Mouse (Mus musculus) embryonic stem cell, embryonic (primary cell): Measurements from ENCODE around the gene Abl2.

Experiments
- CTCF ChIA-PET, 4 experiments: fragments of 300-600 bp in 2 of 4; fragments of 350-600 bp in 2 of 4; sonication (Branson Sonifier 250); formaldehyde crosslinking; loops; one replicate each; lab custom pipeline; 2022; ENCODE audit warnings: inconsistent platforms in 2 of 4; lab: Charles Lee
- POLR2A ChIA-PET, 4 experiments: fragments of 300-600 bp in 2 of 4; fragments of 350-600 bp in 2 of 4; sonication (Branson Sonifier 250); formaldehyde crosslinking; loops; one replicate each; lab custom pipeline; 2022; ENCODE audit warnings: antibody characterized with exemption in 4 of 4, inconsistent platforms in 1 of 4; lab: Charles Lee

The Abl2 gene

DNA sequence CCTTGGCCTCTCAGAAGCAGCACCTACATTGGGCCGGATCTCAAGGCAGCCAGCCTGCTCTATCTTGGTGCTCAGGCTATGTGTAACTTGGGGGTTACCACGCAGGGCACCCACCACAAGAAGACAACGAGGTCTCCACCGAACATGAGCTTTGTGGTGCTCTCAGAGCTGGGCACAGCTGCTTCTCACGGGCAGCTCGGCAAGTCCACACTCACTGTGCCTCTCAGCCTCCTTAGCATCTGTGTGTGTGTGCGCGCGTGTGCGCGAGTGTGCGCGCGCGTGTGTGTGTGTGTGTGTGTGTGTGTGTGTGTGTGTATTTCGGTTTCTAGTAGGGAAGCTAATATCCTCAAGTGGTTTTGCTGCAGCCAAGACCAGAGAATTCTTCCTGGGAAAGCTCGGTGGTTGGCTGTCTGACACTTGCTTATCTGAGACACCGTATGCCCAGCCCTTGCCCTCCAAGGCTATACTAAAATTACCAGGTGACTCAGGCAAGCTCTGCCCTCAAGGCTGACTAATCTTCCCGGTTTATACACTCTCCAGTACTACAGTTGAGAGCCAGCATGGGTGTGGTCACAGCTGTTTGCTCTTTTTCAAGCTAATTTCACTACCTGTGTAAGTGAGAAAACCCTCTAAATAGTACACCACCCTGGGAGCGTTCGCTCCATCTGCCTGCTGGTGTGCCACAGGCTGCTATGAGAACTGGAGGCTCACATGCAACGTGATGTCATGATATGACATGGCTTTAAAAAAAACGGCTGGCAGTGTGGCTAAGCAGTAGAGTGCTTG is 108.7 kb downstream of the Abl2 start:
- ChIA-PET POLR2A (interaction anchor here (0.5 to 5.7 kb wide), 20 partner anchors 9 to 310 kb away, joined by 3 to 67 read pairs (median 4); partner anchors contain the start of gene Abl2 (in 1 of the 4)), CTCF (interaction anchor here in 3 of 4 experiments (0.5 to 1.3 kb wide), 6 partner anchors 9 to 410 kb away, joined by 3 to 5 read pairs (median 4); no protein-coding TSS in a partner anchor)

DNA sequence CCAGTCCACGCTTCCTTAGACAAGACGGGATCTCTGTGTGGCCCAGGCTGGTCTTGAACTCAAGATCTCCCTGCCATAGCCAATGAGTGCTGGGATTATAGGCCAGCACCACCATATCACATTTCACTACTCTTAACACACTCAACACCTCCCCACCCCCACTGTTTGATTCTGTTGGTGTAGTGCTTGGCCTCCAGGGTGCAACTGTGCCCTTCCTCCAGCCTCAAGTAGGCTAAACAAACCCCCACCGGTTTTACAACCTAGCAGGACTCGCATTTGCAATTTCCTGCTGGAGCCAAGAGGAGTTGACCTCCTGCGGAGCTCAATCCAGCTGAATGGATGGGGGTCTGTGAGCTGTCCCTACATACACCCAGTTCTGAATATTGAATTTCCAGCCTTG is 110.0 kb downstream of the Abl2 start:
- ChIA-PET POLR2A (interaction anchor here in 2 of 4 experiments (0.8 to 5.7 kb wide), 12 partner anchors 9 to 104 kb away, joined by 3 to 67 read pairs (median 4); no protein-coding TSS in a partner anchor), CTCF (interaction anchor here in 2 of 4 experiments (0.6 to 1.3 kb wide), 6 partner anchors 12 to 396 kb away, joined by 3 to 5 read pairs (median 4); no protein-coding TSS in a partner anchor)

DNA sequence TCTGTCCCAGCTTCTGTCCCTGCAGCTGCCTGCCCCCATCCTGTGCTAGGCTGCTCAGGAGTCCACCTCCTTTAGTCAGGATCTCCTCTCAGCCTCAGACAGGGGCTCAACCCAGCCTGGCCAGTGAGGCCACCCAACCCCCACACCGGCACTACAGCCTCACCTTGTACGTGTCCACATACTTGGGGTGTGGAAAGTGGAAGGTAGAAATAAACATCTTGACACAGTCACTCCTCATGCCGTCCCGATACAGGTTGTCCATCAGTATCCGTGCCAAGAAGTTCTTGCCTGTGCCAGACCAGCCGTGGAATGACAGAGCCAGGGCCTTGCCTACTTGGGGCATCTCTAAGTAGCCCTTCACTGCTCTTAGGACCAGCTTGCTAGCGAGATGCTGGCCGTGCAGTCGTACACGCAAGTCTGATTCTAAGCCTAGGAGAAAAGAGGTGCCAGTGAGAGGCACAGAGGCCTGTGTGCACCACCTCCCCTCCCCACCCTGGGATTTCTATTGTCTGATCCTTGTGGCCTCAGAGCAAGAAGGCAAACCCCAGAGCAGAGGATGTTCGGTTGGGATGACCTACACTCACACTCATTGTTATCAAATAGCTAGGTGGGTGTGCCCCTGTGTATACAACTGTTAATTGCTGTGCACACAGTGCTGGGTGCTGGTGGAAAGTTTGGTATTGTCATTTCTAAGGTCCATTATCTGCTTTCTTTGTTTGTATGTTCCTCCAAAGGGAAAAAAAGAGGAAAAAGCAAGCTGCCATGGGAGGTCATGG is 110.8 kb downstream of the Abl2 start:
- ChIA-PET POLR2A (interaction anchor here in 3 of 4 experiments (0.5 to 5.7 kb wide), 22 partner anchors 9 to 696 kb away, joined by 3 to 67 read pairs (median 3); partner anchors contain the start of gene Cep350 (in 1 of the 3)), CTCF (interaction anchor here in 3 of 4 experiments (0.5 to 1.3 kb wide), 9 partner anchors 11 to 202 kb away, joined by 3 to 5 read pairs (median 4); no protein-coding TSS in a partner anchor)

DNA sequence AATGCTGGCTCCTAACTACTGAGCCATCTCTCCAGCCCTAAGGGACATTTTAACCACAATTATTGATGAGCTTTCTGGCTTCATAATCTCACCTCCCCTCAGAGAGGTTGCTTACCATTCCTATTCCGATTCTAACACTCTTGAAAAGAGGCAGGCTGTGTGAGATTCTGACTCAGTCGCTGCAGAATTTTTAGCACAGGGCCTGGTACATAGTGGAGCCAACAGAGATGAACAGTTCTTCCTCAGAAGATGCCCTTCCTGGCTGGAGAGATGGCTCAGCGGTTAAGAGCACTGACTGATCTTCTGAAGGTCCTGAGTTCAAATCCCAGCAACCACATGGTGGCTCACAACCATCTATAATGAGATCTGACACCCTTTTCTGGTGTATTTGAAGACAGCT is 113.3 kb downstream of the Abl2 start:
- ChIA-PET CTCF (no interaction called here), POLR2A (no interaction called here)

DNA sequence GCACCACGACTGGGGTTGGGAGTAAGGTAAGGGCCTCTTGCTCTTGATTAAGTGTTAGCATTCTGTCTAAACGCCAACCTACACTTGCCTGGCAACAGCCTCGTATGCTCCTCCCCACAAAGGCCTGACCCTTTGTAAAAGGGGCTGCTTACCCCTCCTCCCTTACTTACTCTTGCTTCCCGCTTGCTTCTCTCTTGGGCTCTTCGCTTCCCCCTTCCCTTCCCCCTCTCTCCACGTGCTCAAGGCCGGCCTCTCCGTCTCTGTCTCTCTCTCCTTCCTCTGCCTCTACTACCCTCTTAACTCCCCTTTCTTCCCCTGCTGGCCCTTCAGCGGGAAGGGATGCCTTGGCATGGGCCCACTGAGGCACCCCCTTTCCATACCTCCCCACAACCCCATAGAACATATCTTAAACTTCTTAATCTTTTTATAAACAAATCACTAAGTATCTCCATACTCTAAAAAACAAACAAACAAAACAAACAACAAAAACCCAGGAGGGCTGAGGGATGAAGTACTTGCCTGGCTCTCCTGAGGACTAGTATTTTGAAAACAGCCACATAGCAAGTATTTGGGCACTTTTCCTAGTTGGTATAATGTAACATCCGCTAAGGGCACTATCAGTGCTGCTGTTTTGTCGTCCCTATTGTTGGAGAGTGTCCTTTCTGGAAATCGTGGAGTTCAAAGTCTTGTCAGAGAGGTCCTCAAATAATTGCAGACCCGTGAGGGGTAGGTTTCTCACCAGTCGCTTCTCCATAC is 114.3 kb downstream of the Abl2 start:
- POLR2A ChIA-PET: interaction anchor here in 1 of 4 experiments (1.7 kb wide), 1 partner anchor 24 kb away, joined by 3 read pairs; no protein-coding TSS in a partner anchor

DNA sequence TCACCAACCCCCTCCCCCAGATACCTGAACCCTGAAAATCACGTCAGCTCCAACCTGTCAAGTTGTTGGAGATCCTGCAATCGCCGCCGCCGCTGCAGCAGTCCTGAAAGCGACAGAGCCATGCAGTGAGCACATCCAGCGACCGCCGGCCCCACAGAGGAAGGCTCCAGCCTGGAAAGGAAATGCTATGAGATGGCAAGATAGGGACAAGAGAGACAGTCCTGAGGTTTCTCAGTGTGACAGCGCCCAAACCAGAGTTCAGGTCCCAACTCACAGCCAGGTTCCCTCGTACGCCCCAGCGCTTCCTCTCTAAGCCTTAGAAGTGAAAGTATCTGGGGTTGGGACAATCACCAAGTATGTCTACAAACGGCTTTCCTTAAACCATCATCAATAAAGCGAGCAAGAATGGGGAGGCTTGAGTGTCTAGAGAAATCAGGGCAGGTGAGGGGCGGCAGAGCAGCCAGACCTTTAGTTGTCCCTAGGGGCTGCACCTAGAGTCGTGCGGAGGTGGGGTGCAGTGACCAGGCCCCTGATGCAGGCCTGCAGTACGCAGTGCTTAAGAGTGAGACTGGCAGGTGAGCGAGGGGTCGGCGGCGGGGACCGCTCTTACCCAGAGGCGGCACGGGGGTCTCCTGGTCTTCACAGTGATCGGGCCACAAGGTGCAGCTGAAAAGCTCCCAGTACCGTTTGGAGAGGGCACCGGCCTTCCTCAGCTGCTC is 115.0 kb downstream of the Abl2 start:
- ChIA-PET CTCF (interaction anchor here in 2 of 4 experiments (1.1 to 1.5 kb wide), 2 partner anchors 42 to 43 kb away, joined by 3 to 4 read pairs; no protein-coding TSS in a partner anchor), POLR2A (interaction anchor here in 2 of 4 experiments (1.5 to 1.7 kb wide), 4 partner anchors 10 to 25 kb away, joined by 3 to 6 read pairs (median 4); no protein-coding TSS in a partner anchor)

More for the DNA sequence above, 114.3 kb downstream of the Abl2 start:
- CTCF ChIA-PET: no interaction called here

DNA sequence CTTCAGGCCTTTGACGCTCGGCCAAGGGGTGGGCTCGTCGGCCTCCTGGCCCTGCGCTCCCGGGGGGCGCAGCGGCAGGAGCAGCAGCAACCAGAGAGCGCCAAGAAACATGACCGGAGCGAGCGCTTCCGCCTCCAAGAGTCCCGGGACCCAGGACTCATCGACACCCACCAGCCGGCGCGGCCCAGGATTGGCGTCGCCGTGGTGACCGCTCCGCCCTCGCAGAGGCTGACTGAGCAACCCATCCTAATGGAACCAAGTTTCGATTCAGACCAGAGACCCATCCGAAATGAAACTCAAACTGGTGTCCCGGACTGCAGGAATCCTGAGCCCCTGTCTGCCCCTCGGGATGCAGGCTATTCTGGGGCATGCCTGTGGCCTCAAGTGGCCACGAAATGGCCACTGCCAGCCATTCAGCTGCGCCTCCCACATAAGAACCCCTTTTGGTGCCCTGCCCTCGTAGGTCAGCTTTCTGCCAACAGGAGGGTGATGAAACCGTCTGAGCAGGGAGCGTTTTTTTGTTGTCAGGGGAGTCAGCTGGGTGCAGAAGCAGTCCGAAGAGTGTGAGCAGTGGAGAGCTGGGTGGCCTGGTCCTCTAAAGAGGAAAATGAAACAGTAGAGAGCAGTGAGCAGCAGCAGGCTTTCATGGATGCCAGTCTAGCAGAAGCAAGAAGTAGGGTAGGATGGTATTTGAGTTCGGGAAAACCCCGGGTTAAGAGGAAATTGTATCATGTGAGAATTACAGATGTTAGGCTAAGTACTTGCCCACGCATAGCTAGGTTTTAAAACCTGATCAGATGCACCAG is 115.8 kb downstream of the Abl2 start, which contains the start of gene Tor3a:
Tor3a (minus strand) TSS at position 162 of the 806 bp plus-strand sequence.
- POLR2A ChIA-PET: interaction anchor here in 3 of 4 experiments (0.6 to 1.7 kb wide), 8 partner anchors 11 to 771 kb away, joined by 3 to 6 read pairs (median 4); partner anchors contain the start of gene Abl2 (in 1 of the 3)
- CTCF ChIA-PET: interaction anchor here in 3 of 4 experiments (0.6 to 1.5 kb wide), 6 partner anchors 32 to 243 kb away, joined by 3 to 11 read pairs (median 3); no protein-coding TSS in a partner anchor

DNA sequence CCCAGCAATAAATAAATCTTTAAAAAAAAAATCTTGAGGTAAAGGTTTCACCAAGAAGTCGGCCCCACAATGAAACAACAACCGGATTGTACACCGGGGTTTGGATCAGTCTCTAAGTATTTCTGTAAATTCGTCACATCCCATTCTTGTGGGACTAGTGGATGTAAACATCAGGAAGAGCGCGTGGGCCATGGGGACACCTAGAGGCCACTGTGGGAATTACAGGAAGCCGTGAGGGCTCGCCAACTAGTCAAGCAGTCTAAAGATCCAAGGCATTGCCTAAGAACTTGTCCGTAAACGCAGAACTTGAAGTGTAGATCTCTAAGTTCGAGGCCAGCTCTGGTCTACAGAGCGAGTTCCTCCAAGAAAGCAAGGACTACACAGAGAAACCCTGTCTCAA is 117.6 kb downstream of the Abl2 start:
- ChIA-PET CTCF (interaction anchor here in 3 of 4 experiments (0.7 to 1.8 kb wide), 8 partner anchors 8 to 789 kb away, joined by 3 to 5 read pairs (median 4); no protein-coding TSS in a partner anchor), POLR2A (interaction anchor here in 2 of 4 experiments (0.7 to 1.8 kb wide), 7 partner anchors 9 to 216 kb away, joined by 3 to 7 read pairs (median 4); no protein-coding TSS in a partner anchor)

DNA sequence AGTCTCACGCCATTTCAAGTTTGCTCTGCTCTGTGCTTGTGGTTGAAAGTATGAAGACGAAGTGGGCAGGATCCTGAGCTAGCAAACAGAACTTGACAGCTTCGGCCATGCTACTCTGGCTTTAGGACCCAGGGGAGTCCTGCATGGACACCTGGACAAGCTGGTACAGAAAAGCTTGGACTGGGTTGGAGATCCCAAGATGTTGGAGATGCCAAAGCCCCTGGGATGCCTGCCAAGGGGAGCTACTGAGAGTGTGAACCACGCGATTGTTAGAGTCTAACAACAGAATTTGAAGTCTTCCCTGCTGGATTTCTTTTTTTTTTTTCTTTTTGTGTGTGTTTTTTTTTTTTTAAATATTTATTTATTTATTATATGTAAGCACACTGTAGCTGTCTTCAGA is 118.0 kb downstream of the Abl2 start:
- POLR2A ChIA-PET: interaction anchor here in 2 of 4 experiments (0.6 to 1.8 kb wide), 10 partner anchors 10 to 216 kb away, joined by 3 to 7 read pairs (median 4); no protein-coding TSS in a partner anchor
- CTCF ChIA-PET: interaction anchor here (0.6 to 1.8 kb wide), 12 partner anchors 9 to 789 kb away, joined by 3 to 16 read pairs (median 3); no protein-coding TSS in a partner anchor

DNA sequence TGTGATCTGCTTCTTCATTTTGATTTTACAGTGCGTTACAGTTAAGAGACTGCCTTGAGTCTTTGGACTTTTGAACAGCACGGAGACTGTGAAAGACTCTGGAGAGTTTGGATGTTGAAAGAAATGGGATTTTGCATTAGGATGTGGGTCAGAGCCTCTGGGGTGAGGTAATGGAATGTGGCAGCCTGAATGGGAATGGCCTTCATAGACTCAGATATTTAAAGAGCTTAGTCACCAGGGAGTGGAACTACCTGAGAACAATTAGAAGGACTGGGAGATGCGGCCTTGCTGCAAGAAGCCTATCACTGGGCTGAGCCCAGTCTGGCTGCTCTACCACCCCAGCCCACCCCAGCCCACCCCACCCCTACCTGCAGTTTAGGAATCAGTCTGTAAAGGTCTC is 118.6 kb downstream of the Abl2 start:
- ChIA-PET CTCF (interaction anchor here (0.6 to 1.8 kb wide), 7 partner anchors 9 to 296 kb away, joined by 3 to 16 read pairs (median 3); no protein-coding TSS in a partner anchor), POLR2A (interaction anchor here in 2 of 4 experiments (0.6 to 1.8 kb wide), 8 partner anchors 10 to 63 kb away, joined by 3 to 4 read pairs (median 3); no protein-coding TSS in a partner anchor)

DNA sequence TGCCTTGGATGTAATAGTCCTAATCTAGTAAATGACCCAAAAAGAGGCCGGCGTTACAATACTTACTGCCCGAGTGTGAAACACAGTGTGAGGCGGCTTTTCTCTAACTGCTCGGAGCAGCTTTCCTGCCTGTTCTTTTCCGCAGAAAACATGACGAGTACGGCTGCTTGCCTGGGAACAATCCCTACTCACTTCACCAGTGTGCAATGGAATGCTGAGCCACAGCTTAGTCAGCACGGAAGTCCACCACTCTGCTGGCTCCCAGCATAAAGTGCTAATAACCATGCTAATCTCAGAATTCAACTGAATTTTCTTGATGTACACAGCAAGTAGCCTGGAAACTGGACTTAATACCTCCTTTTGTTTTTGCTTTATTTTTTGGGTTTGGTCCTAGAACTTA is 121.0 kb downstream of the Abl2 start:
- ChIA-PET CTCF (interaction anchor here in 1 of 4 experiments (0.7 kb wide), 1 partner anchor 101 kb away, joined by 3 read pairs; no protein-coding TSS in a partner anchor), POLR2A (interaction anchor here in 1 of 4 experiments (1.0 to 3.3 kb wide), 4 partner anchors 8 to 19 kb away, joined by 3 to 10 read pairs (median 4); no protein-coding TSS in a partner anchor)

DNA sequence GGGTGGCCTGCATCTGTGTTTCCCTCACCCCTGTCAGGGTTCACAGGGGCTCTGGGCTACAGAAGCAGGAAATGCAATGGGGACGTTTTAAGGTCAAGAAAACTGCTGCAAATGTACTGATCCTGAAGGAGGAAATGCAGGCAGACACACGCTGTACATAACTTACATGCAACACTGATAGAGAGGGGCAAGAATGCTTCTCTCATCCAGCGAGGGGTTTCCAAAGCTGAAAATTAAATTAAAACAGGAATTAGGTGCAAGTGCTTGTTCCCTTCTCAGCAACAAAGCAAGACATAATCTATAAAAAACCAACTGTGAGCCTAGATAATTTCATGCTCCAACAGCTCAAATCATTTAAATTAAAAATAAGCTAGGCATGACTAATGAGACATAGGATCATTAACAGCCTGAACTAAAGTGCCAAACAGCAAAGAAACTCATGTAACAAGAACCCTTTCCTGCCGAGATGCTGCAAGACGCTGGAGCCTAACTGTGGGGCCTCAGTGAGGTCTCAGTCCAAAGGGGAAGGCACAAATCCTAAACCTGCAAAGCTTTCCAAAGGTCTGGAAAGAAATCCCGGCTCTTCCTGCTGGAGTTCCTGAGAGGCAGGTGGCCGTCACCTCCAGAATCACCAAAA is 127.6 kb downstream of the Abl2 start:
- ChIA-PET POLR2A (interaction anchor here in 1 of 4 experiments (0.7 kb wide), 1 partner anchor 23 kb away, joined by 3 read pairs; no protein-coding TSS in a partner anchor), CTCF (interaction anchor here in 1 of 4 experiments (0.6 kb wide), 1 partner anchor 68 kb away, joined by 3 read pairs; no protein-coding TSS in a partner anchor)
